Mouse (Mus musculus) midbrain, embryonic 14.5 days (tissue): ENCODE measurements around the gene Dppa3. TPM values are rescaled to one million over a fixed set of nuclear protein-coding genes. Genes with fewer than 3 reads are reported as not detected.

ENCODE experiments used
- ATAC-seq: fragments of 200-750 bp; cut with Nextera tagmentation; 2 replicates; pipeline ENCODE4 v1.8.0; 2017; ENCODE audit warnings: moderate number of reproducible peaks, moderate library complexity; ENCODE audit not compliant: low FRiP score, low TSS enrichment
- DNase-seq: peaks from one replicate; pipeline ENCODE4 v3.0.0-alpha.2; 2015
- H3K27ac ChIP-seq: fragments of 300-500 bp; sonication (generic); replicated peaks from 2 replicates; pipeline ENCODE4 v1.5.1; 2014; ENCODE audit warnings: mild to moderate bottlenecking, low read depth, low read length, moderate library complexity
- H3K27me3 ChIP-seq: fragments of 300-500 bp; sonication (generic); 2 replicates; pipeline ENCODE4 v1.6.1; 2014; ENCODE audit warnings: low read length, control low read depth, mixed read lengths; ENCODE audit not compliant: control insufficient read depth, insufficient read depth
- H3K36me3 ChIP-seq: fragments of 300-500 bp; sonication (generic); 2 replicates; pipeline ENCODE4 v1.6.1; 2014; ENCODE audit warnings: low read length, control low read depth; ENCODE audit not compliant: control insufficient read depth, insufficient read depth
- H3K4me1 ChIP-seq: fragments of 300-500 bp; sonication (generic); 2 replicates; pipeline ENCODE4 v1.6.1; 2014; ENCODE audit warnings: mild to moderate bottlenecking, antibody characterized with exemption, low read length, control low read depth; ENCODE audit not compliant: control insufficient read depth, insufficient read depth
- H3K4me2 ChIP-seq: fragments of 300-500 bp; sonication (generic); 2 replicates; pipeline ENCODE4 v1.6.1; 2014; ENCODE audit warnings: mild to moderate bottlenecking, low read length, moderate library complexity
- H3K4me3 ChIP-seq: fragments of 300-500 bp; sonication (generic); replicated peaks from 2 replicates; pipeline ENCODE4 v1.5.1; 2014; ENCODE audit warnings: low read depth, low read length
- H3K9ac ChIP-seq: fragments of 300-500 bp; sonication (generic); replicated peaks from 2 replicates; pipeline ENCODE4 v1.6.1; 2014; ENCODE audit warnings: mild to moderate bottlenecking, low read length, moderate library complexity
- H3K9me3 ChIP-seq: fragments of 300-500 bp; sonication (generic); 2 replicates; pipeline ENCODE4 v1.6.1; 2016; ENCODE audit warnings: low read length, control low read depth, mixed read lengths; ENCODE audit not compliant: control insufficient read depth
- WGBS: fragments of 180-500 bp; shearing (Covaris S2); extraction: QIAGEN DNeasy Blood & Tissue Kit; methylation state at CpG from one replicate; pipeline ENCODE4 v1.1.7; 2014; 5-methylcytosine and 5-hydroxymethylcytosine counted together
- polyA plus RNA-seq: library from polyadenylated mRNA; unstranded; fragments of >200 nt; fragmentation: Nextera tagmentation; extraction: Ambion mirVana; gene quantifications from 2 replicates; pipeline ENCODE4 v1.2.1, GENCODE M21; 2014

The Dppa3 gene
- not detected in 2 replicates for polyA plus RNA-seq

- no peak within 1 kb of the TSS for H3K4me3 ChIP-seq
- H3K9me3 ChIP-seq = no peaks in the 10 kb centered on the region
- H3K36me3 ChIP-seq = no peaks in the 10 kb centered on the region
- H3K9ac ChIP-seq = no peak within 1 kb of the TSS
- no peak for DNase-seq
- no peaks in the 10 kb centered on the region for H3K27me3 ChIP-seq
- H3K4me1 ChIP-seq = no peaks in the 10 kb centered on the region
- 95% methylated on average over 8 of the region's 8 CpGs for WGBS
- ATAC-seq = no peak
- H3K27ac ChIP-seq = no peak within 1 kb of the TSS
- no peak within 1 kb of the TSS for H3K4me2 ChIP-seq
Observed at GRCm38 (mm10) chr6:122626110-122626509, at the start of gene Dppa3. Gene Dppa3, plus strand, starts transcription at chr6:122626410.

- DNase-seq (no peak), ATAC-seq (no peak)
- H3K9me3 ChIP-seq = no peaks in the 10 kb centered on the region
- 97% methylated on average over 3 of the region's 3 CpGs for WGBS
- H3K4me2 ChIP-seq = no peak overlapping the region
- H3K9ac ChIP-seq = no peak overlapping the region
- H3K4me3 ChIP-seq = no peak overlapping the region
- no peaks in the 10 kb centered on the region for H3K36me3 ChIP-seq
- no peak overlapping the region for H3K27ac ChIP-seq
- H3K4me1 ChIP-seq = no peaks in the 10 kb centered on the region
- H3K27me3 ChIP-seq = no peaks in the 10 kb centered on the region
Observed at GRCm38 (mm10) chr6:122577030-122577429, 49.2 kb upstream of the Dppa3 start.

- Histone ChIP-seq H3K27me3 (no peaks in the 10 kb centered on the region), H3K36me3 (no peaks in the 10 kb centered on the region), H3K4me1 (no peaks in the 10 kb centered on the region), H3K9ac (no peak overlapping the region), H3K9me3 (no peaks in the 10 kb centered on the region), H3K4me2 (no peak overlapping the region), H3K4me3 (no peak overlapping the region), H3K27ac (no peak overlapping the region)
- no peak for ATAC-seq
- 85% methylated on average over 1 of the region's 1 CpGs for WGBS
- no peak for DNase-seq
Observed at GRCm38 (mm10) chr6:122579086-122579485, 47.1 kb upstream of the Dppa3 start.

GRCm38 (mm10) chr6:122591027-122591758 lies 35.0 kb upstream of the Dppa3 start:
- Histone ChIP-seq H3K4me2 (no peak overlapping the region), H3K36me3 (no peaks in the 10 kb centered on the region), H3K27me3 (no peaks in the 10 kb centered on the region), H3K27ac (no peak overlapping the region), H3K4me3 (no peak overlapping the region), H3K9me3 (no peaks in the 10 kb centered on the region), H3K9ac (no peak overlapping the region), H3K4me1 (no peaks in the 10 kb centered on the region)
- DNase-seq = no peak
- ATAC-seq = no peak
- 79% methylated on average over 13 of the region's 13 CpGs for WGBS

- Histone ChIP-seq H3K9ac (no peak overlapping the region), H3K36me3 (no peaks in the 10 kb centered on the region), H3K9me3 (no peaks in the 10 kb centered on the region), H3K27me3 (no peaks in the 10 kb centered on the region), H3K4me1 (no peaks in the 10 kb centered on the region), H3K4me2 (no peak overlapping the region), H3K4me3 (no peak overlapping the region), H3K27ac (no peak overlapping the region)
- no peak for ATAC-seq
- 88% methylated on average over 2 of the region's 2 CpGs for WGBS
- no peak for DNase-seq
Observed at GRCm38 (mm10) chr6:122592905-122593304, 33.3 kb upstream of the Dppa3 start.

GRCm38 (mm10) chr6:122595637-122596036 lies 30.6 kb upstream of the Dppa3 start:
- Histone ChIP-seq H3K4me2 (no peak overlapping the region), H3K4me1 (no peaks in the 10 kb centered on the region), H3K4me3 (no peak overlapping the region), H3K27ac (no peak overlapping the region), H3K9ac (no peak overlapping the region), H3K9me3 (no peaks in the 10 kb centered on the region), H3K27me3 (no peaks in the 10 kb centered on the region), H3K36me3 (no peaks in the 10 kb centered on the region)
- 38% methylated on average over 7 of the region's 7 CpGs for WGBS
- DNase-seq (peak; percentile 67), ATAC-seq (no peak)

DNA sequence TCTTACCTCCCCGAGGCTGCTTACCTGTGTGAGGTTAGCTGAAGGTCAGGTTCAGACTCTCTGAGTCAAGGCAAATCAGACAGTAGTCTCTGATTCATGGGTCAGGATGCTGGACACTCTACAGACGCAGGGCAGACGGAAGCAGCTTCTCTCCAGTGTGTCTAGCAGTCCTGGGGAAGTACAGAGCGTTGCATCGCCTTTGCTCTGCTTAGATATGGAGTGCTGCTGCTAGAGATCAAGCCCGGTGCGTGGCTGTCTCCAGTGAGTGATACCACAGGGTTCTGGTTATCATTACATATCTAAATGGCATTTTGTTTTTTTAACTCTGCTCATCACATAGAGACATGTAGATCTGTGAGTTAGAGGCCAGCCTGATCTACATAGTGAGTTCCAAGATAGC lies 29.6 kb upstream of the Dppa3 start:
- Histone ChIP-seq H3K27ac (no peak overlapping the region), H3K4me3 (no peak overlapping the region), H3K9me3 (no peaks in the 10 kb centered on the region), H3K4me2 (no peak overlapping the region), H3K27me3 (no peaks in the 10 kb centered on the region), H3K36me3 (no peaks in the 10 kb centered on the region), H3K9ac (no peak overlapping the region), H3K4me1 (no peaks in the 10 kb centered on the region)
- WGBS = 89% methylated on average over 7 of the region's 7 CpGs
- DNase-seq (no peak), ATAC-seq (no peak)

- ATAC-seq (no peak), DNase-seq (no peak)
- H3K27ac ChIP-seq = no peak overlapping the region
- H3K36me3 ChIP-seq = no peaks in the 10 kb centered on the region
- no peak overlapping the region for H3K4me2 ChIP-seq
- H3K27me3 ChIP-seq = no peaks in the 10 kb centered on the region
- no peaks in the 10 kb centered on the region for H3K9me3 ChIP-seq
- H3K4me1 ChIP-seq = no peaks in the 10 kb centered on the region
- WGBS = 97% methylated on average over 4 of the region's 4 CpGs
- no peak overlapping the region for H3K4me3 ChIP-seq
- H3K9ac ChIP-seq = no peak overlapping the region
Observed at GRCm38 (mm10) chr6:122598014-122598413, 28.2 kb upstream of the Dppa3 start.

DNA sequence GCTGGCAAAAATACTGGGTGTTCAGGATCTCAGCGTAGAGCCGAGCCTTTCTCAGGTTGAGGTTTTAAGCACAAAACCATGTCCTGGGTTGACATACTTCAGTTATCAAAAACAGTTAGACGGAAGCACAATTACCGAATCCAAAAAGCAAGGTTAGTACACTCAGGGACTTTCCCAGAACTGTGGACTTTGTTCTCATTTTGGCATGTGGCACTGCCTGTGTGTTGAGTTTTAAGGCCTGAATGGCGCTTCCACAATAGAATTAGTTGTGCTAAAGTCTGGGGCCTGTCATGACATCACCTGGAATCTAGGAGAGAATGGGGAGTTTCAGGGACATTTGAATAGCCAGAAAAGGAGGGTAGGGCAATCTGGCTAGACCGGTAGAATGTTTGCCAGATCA lies 27.8 kb upstream of the Dppa3 start:
- ATAC-seq = no peak
- no peak overlapping the region for H3K27ac ChIP-seq
- no peaks in the 10 kb centered on the region for H3K27me3 ChIP-seq
- H3K4me1 ChIP-seq = no peaks in the 10 kb centered on the region
- H3K9me3 ChIP-seq = no peaks in the 10 kb centered on the region
- no peak for DNase-seq
- H3K36me3 ChIP-seq = no peaks in the 10 kb centered on the region
- H3K4me3 ChIP-seq = no peak overlapping the region
- no peak overlapping the region for H3K4me2 ChIP-seq
- H3K9ac ChIP-seq = no peak overlapping the region
- WGBS = 80% methylated on average over 6 of the region's 6 CpGs
